14 mouse cellular contexts compared by ENCODE assay signal in the genomic region with DNA sequence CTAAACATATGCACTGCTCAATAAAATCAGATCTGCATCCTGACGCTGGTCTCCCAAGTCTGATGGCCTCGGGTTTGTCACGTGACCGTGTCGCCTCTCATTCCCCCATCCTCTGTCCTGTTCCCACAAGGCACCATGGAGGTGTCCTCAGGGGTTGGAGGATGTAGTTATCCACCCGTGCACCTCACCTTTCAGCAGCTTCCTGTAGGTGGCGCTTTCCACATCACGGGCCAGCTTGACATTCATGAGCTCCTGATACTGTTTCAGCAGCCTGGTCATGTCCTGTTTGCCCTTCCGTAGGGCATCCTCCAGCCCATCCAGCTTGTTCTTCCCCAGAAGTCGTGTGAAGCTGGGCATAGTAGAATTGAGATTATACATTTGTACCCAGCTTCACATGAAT. TPM values are rescaled to one million over a fixed set of nuclear protein-coding genes. Genes with fewer than 3 reads are reported as not detected.
A peak's percentile ranks its signal among the peaks of the same experiment; 100 is the strongest.
DNase-seq lines count a peak whose midpoint lies in the region; ATAC-seq and TF ChIP-seq lines count a peak whose summit lies in the region.
"Had no signal": no experiment of that assay in that cellular context is flagged by ENCODE, and none has a peak within 500 bp of the region (broad histone marks: within the 10 kb centered on the region; RNA-seq: fewer than 3 reads in every experiment).

No protein-coding gene starts in this region.

- H3K4me1 ChIP-seq in liver, adult 2 months (ENCODE audit: control insufficient read depth, insufficient read depth, low read length) = no peaks in the 10 kb centered on the region
- no peaks in the 10 kb centered on the region for H3K4me1 ChIP-seq in forebrain, embryonic 15.5 days
- H3K4me1 ChIP-seq: limb, embryonic 10.5 days had no signal

- H3K79me2 ChIP-seq in liver, adult 2 months (ENCODE audit: control insufficient read depth, insufficient read depth, low read length) = no peaks in the 10 kb centered on the region

- H3K27ac ChIP-seq in liver, adult 2 months (replicated peaks; ENCODE audit: insufficient read depth, low read depth, low read length) = no peak overlapping the region
- H3K27ac ChIP-seq in forebrain, embryonic 15.5 days (replicated peaks) = no peak overlapping the region
- H3K27ac ChIP-seq: heart, embryonic 13.5 days; limb, embryonic 10.5 days had no signal

- 69% methylated on average over 10 of the region's 10 CpGs for WGBS in liver, adult 2 months
- WGBS in forebrain, embryonic 15.5 days = 81% methylated on average over 10 of the region's 10 CpGs

- peak; percentile 9 for DNase-seq in CD4-positive, CD25-positive, alpha-beta regulatory T cell, adult 2 months (ENCODE audit: low read depth, low spot score)
- DNase-seq in liver, adult 2 months (ENCODE audit: extremely low read depth, low read depth, low spot score) = no peak
- DNase-seq in liver = no peak
- peak; percentile 65 for DNase-seq in ES-CJ7 (ENCODE audit: low read depth, low spot score)
- no peak for DNase-seq in right cerebral cortex, postnatal 4 days
- DNase-seq: lung, postnatal 36 days had no signal

- no peak overlapping the region for H3K4me2 ChIP-seq in forebrain, embryonic 15.5 days (replicated peaks)
- H3K4me2 ChIP-seq: heart, embryonic 13.5 days had no signal

- H3K9me3 ChIP-seq in forebrain, embryonic 15.5 days = no peaks in the 10 kb centered on the region
- H3K9me3 ChIP-seq: heart, embryonic 13.5 days; limb, embryonic 10.5 days had no signal

- H3K4me3 ChIP-seq in liver, adult 2 months (ENCODE audit: insufficient read depth, low read depth, low read length) = no peak overlapping the region
- no peak overlapping the region for H3K4me3 ChIP-seq in forebrain, embryonic 15.5 days
- H3K4me3 ChIP-seq: heart, embryonic 13.5 days; limb, embryonic 10.5 days had no signal

- TF ChIP-seq CTCF in liver, adult 2 months (IDR thresholded peaks at IDR 0.05; ENCODE audit: low read depth, low read length) = peak; percentile 33; the same call in 1 of the 2 replicates

- ATAC-seq in CD4-positive, CD25-positive, alpha-beta regulatory T cell, adult 4 months = no peak
- peak; percentile 43; the same call in 1 of the 2 replicates for ATAC-seq in erythroblast, adult 5-6 weeks (replicated peaks; ENCODE audit: low FRiP score, poor library complexity, severe bottlenecking)
- ATAC-seq in forebrain, embryonic 15.5 days (replicated peaks) = no peak
- ATAC-seq: hindbrain, embryonic 16.5 days had no signal

- no peak for TF ChIP-seq POLR2A in liver, adult 2 months (IDR thresholded peaks at IDR 0.05; ENCODE audit: extremely low read depth, insufficient read depth, low read length)

- H3K36me3 ChIP-seq in liver, adult 2 months (ENCODE audit: control insufficient read depth, insufficient read depth, low read length) = no peaks in the 10 kb centered on the region
- no peaks in the 10 kb centered on the region for H3K36me3 ChIP-seq in forebrain, embryonic 15.5 days
- H3K36me3 ChIP-seq: heart, embryonic 13.5 days; limb, embryonic 10.5 days had no signal

- no peak overlapping the region for H3K9ac ChIP-seq in liver, adult 2 months (ENCODE audit: low read depth, low read length)
- H3K9ac ChIP-seq in forebrain, embryonic 15.5 days (replicated peaks) = no peak overlapping the region
- H3K9ac ChIP-seq: heart, embryonic 13.5 days had no signal

- H3K27me3 ChIP-seq in liver, adult 2 months (ENCODE audit: control insufficient read depth, insufficient read depth, low read length) = no peaks in the 10 kb centered on the region
- no peaks in the 10 kb centered on the region for H3K27me3 ChIP-seq in forebrain, embryonic 15.5 days

RNA-seq across cellular contexts. Expression of a gene that starts 14.5 kb away (rescaled TPM):
- not detected for polyA plus RNA-seq in CD4-positive, CD25-positive, alpha-beta regulatory T cell, adult 4 months (2017; shearing (Covaris generic))
- not detected in 2 replicates for total RNA-seq in liver, adult 2 months (2014; rRNA removed)
- not detected in 2 replicates for polyA plus RNA-seq in liver, adult 2 months (2012; rRNA removed)
- total RNA-seq in erythroblast, adult 5-6 weeks (2015; ENCODE audit: low replicate concordance) = not detected in 2 replicates
- total RNA-seq in erythroblast, adult 5-6 weeks (2017; ENCODE audit: low replicate concordance) = not detected in 2 replicates
- 0.08 TPM in 1 of 2 replicates, not detected in the other for polyA plus RNA-seq in forebrain, embryonic 15.5 days (2015; fragmentation: Nextera tagmentation; extraction: Ambion mirVana)
- total RNA-seq: layer of hippocampus, adult 8-10 months had no signal
- polyA plus RNA-seq: heart, embryonic 13.5 days; spleen, adult 2 months had no signal

RNA-seq across cellular contexts. Expression of a gene that starts 25.5 kb away (rescaled TPM):
- polyA plus RNA-seq in CD4-positive, CD25-positive, alpha-beta regulatory T cell, adult 4 months (2017; shearing (Covaris generic)) = not detected
- total RNA-seq in liver, adult 2 months (2014; rRNA removed) = not detected in 2 replicates
- not detected in 2 replicates for polyA plus RNA-seq in liver, adult 2 months (2012; rRNA removed)
- not detected in 2 replicates for total RNA-seq in erythroblast, adult 5-6 weeks (2015; ENCODE audit: low replicate concordance)
- not detected in 2 replicates for total RNA-seq in erythroblast, adult 5-6 weeks (2017; ENCODE audit: low replicate concordance)
- 0.09 TPM in 1 of 2 replicates, not detected in the other for polyA plus RNA-seq in forebrain, embryonic 15.5 days (2015; fragmentation: Nextera tagmentation; extraction: Ambion mirVana)
- polyA plus RNA-seq: heart, embryonic 13.5 days; spleen, adult 2 months had no signal

RNA-seq across cellular contexts. Expression of a gene that starts 37.7 kb away (rescaled TPM):
- polyA plus RNA-seq in CD4-positive, CD25-positive, alpha-beta regulatory T cell, adult 4 months (2017; shearing (Covaris generic)) = not detected
- not detected in 2 replicates for total RNA-seq in liver, adult 2 months (2014; rRNA removed)
- polyA plus RNA-seq in liver, adult 2 months (2012; rRNA removed) = not detected in 2 replicates
- total RNA-seq in erythroblast, adult 5-6 weeks (2015; ENCODE audit: low replicate concordance) = not detected in 2 replicates
- total RNA-seq in erythroblast, adult 5-6 weeks (2017; ENCODE audit: low replicate concordance) = not detected in 2 replicates
- not detected in 2 replicates for polyA plus RNA-seq in forebrain, embryonic 15.5 days (2015; fragmentation: Nextera tagmentation; extraction: Ambion mirVana)
- total RNA-seq: layer of hippocampus, adult 8-10 months had no signal
- polyA plus RNA-seq: heart, embryonic 13.5 days; hindbrain, embryonic 16.5 days; limb, embryonic 10.5 days; spleen, adult 2 months had no signal

RNA-seq across cellular contexts. Expression of a gene that starts 39.8 kb away (rescaled TPM):
- not detected for polyA plus RNA-seq in CD4-positive, CD25-positive, alpha-beta regulatory T cell, adult 4 months (2017; shearing (Covaris generic))
- not detected in 2 replicates for total RNA-seq in liver, adult 2 months (2014; rRNA removed)
- not detected in 2 replicates for polyA plus RNA-seq in liver, adult 2 months (2012; rRNA removed)
- not detected in 2 replicates for total RNA-seq in erythroblast, adult 5-6 weeks (2015; ENCODE audit: low replicate concordance)
- total RNA-seq in erythroblast, adult 5-6 weeks (2017; ENCODE audit: low replicate concordance) = not detected in 2 replicates
- not detected in 2 replicates for polyA plus RNA-seq in forebrain, embryonic 15.5 days (2015; fragmentation: Nextera tagmentation; extraction: Ambion mirVana)
- total RNA-seq: layer of hippocampus, adult 8-10 months had no signal
- polyA plus RNA-seq: heart, embryonic 13.5 days; hindbrain, embryonic 16.5 days; limb, embryonic 10.5 days; spleen, adult 2 months had no signal

RNA-seq across cellular contexts. Expression of a gene that starts 55.6 kb away (rescaled TPM):
- polyA plus RNA-seq in CD4-positive, CD25-positive, alpha-beta regulatory T cell, adult 4 months (2017; shearing (Covaris generic)) = not detected
- total RNA-seq in liver, adult 2 months (2014; rRNA removed) = not detected in 2 replicates
- polyA plus RNA-seq in liver, adult 2 months (2012; rRNA removed) = not detected in 2 replicates
- total RNA-seq in erythroblast, adult 5-6 weeks (2015; ENCODE audit: low replicate concordance) = not detected in 2 replicates
- not detected in 2 replicates for total RNA-seq in erythroblast, adult 5-6 weeks (2017; ENCODE audit: low replicate concordance)
- not detected in 2 replicates for polyA plus RNA-seq in forebrain, embryonic 15.5 days (2015; fragmentation: Nextera tagmentation; extraction: Ambion mirVana)
- total RNA-seq: layer of hippocampus, adult 8-10 months had no signal
- polyA plus RNA-seq: heart, embryonic 13.5 days; hindbrain, embryonic 16.5 days; limb, embryonic 10.5 days; spleen, adult 2 months had no signal

Comparison
In these comparisons a context has a peak if more than half of its experiments do, and no peak if none do; other contexts are left out.
1. DNase-seq: peak in CD4-positive, CD25-positive, alpha-beta regulatory T cell, adult 2 months (single experiment) and ES-CJ7 (single experiment); none in liver, adult 2 months (single experiment), liver (single experiment) and right cerebral cortex, postnatal 4 days (single experiment).